Mouse (Mus musculus) hematopoietic stem cell, adult 5-6 weeks (primary cell): Measurements from ENCODE around the gene Gm3543. TPM values are rescaled to one million over a fixed set of nuclear protein-coding genes. Genes with fewer than 3 reads are reported as not detected.
"Not testable (repeated sequence)": the region's sequence is repeated elsewhere in the genome, so short reads cannot be mapped to it uniquely, and the experiment has no call there.

Source experiments
- ATAC-seq, 2 experiments: fragments of 125-278 bp in 1 of 2; replicated peaks in 1 of 2; 2 replicates each; pipeline ENCODE4 v1.8.0; 2016 to 2017; ENCODE audit warnings: inconsistent platforms in 2 of 2, mild to moderate bottlenecking in 2 of 2, moderate number of reproducible peaks in 2 of 2, low read depth in 1 of 2, moderate TSS enrichment in 1 of 2; ENCODE audit not compliant: low FRiP score in 2 of 2, poor library complexity in 2 of 2, severe bottlenecking in 2 of 2, insufficient read depth in 1 of 2, low TSS enrichment in 1 of 2
- total RNA-seq: library from RNA; stranded (forward); fragments of 172-1452, 232-1000 nt; gene quantifications from 2 replicates; pipeline ENCODE4 v1.2.3, GENCODE M21; 2017

The Gm3543 gene
- total RNA-seq: not detected in 2 replicates

DNA sequence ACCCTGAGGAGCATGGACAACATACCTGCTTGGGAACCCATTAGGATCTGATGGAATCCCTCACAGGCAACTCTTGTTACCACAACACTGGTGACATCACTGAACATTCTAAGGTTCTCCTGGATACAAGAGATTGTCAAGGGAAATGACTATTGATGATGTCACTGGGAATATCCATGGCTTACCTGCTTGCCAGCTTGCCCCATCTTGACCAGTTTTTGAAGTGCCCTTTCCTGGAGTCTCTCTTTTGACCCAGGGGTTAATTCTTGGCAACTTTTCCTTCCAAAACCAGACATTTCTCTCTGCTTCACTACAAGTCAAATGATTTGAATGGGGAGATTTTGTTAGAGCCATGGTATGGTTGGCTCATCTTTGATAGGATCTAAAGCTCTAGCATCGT is at the start of gene Gm3543:
Gene Gm3543, minus strand, starts transcription at position 101 of the 400 bp plus-strand sequence.
- not testable (repeated sequence) for ATAC-seq

GRCm38 (mm10) chr14:41968596-41968995 is 14.5 kb downstream of the Gm3543 start:
- not testable (repeated sequence) for ATAC-seq

DNA sequence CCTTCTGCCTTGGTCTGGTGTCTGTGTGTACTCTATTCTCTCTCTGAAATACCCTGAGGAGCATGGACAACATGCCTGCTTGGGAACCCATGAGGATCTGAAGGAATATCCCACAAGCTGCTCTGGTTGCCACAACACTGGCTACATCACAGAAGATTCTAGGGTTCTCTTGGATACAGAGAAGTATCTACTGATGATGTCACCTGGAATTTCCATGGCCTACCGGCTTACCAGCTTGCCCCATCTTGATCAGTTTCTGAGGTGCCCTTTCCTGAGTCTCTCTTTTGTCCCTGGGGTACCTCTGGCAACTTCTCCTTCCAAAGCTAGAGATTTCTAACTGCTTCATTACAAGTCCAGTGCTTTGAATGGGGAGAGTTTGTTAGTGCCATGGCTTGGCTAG is 15.3 kb downstream of the Gm3543 start, which contains the start of gene Gm6401:
Gene Gm6401, minus strand, starts transcription at position 101 of the 400 bp plus-strand sequence.
- ATAC-seq: not testable (repeated sequence)

GRCm38 (mm10) chr14:41964095-41964494 is 19.0 kb downstream of the Gm3543 start:
- ATAC-seq: not testable (repeated sequence)

- ATAC-seq: not testable (repeated sequence)
Observed at GRCm38 (mm10) chr14:41943695-41944094, 39.4 kb downstream of the Gm3543 start, which contains the start of gene 1700024B05Rik. Gene 1700024B05Rik (plus strand): TSS chr14:41943995.

Other genes with a start within 250 kb of the Gm3543 start
- not detected in 2 replicates for gene Gm7929, start 232.7 kb downstream of the Gm3543 start, total RNA-seq
- not detected in 2 replicates for gene Gm47189, start 210.9 kb downstream of the Gm3543 start, total RNA-seq
- not detected in 2 replicates for gene Gm7980, start 76.0 kb downstream of the Gm3543 start, total RNA-seq
- gene 1700049E17Rik1, start 58.4 kb downstream of the Gm3543 start, total RNA-seq: not detected in 2 replicates
- gene 1700024B05Rik, start 39.3 kb downstream of the Gm3543 start, total RNA-seq: not detected in 2 replicates
- gene Gm6401, start 15.4 kb downstream of the Gm3543 start, total RNA-seq: not detected in 2 replicates
- gene Gm7951, start 134.0 kb upstream of the Gm3543 start, total RNA-seq: not detected in 2 replicates
- not detected in 2 replicates for gene Gm17027, start 179.3 kb upstream of the Gm3543 start, total RNA-seq
- not detected in 2 replicates for gene Gm3573, start 207.5 kb upstream of the Gm3543 start, total RNA-seq